Mouse (Mus musculus): ENCODE data around the gene AY074887.

AY074887 gene

GRCm38 (mm10) chr9:54916401-54916800 lies 34.4 kb downstream of the AY074887 start:
- DNase-seq (ENCODE audit: low spot score): peak; percentile 46

DNA sequence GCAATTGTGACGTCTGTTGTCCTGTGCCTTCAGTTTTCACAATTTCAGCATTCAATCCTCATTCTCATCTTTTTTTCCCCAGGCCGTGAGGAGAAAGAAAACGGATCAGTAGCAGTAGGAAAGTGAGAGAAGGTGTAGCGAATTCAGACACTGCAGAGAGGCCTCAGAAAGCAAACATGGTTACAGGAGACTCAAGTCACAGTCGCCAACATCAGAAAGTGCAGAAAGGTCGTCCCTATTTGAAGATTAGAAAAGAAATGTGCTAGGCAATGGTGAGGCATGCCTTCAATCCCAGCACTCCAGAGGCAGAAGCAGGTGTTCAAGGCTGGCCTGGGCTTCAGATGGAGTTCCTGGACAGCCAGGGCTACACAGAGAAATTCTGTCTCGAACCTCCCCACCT lies 35.2 kb downstream of the AY074887 start:
- DNase-seq (ENCODE audit: low spot score): no peak

GRCm38 (mm10) chr9:54909446-54909845 lies 41.4 kb downstream of the AY074887 start:
- no peak for DNase-seq (ENCODE audit: low spot score)
